Mouse (Mus musculus): ENCODE measurements around the gene Ramac. TPM values are rescaled to one million over a fixed set of nuclear protein-coding genes. Genes with fewer than 3 reads are reported as not detected.

The Ramac gene
- polyA plus RNA-seq (2014; fragmentation: Illumina TruSeq; extraction: RNeasy Lipid Tissue Mini Kit (QIAGEN cat#74804); ENCODE audit: low read depth, low replicate concordance), result 235 TPM

GRCm38 (mm10) chr7:81762180-81763109 lies at the start of gene Ramac:
Gene Ramac, plus strand, starts transcription at chr7:81762925.

GRCm38 (mm10) chr7:81789095-81789757 lies 26.5 kb downstream of the Ramac start, which contains the start of gene 3110040N11Rik:
Gene 3110040N11Rik, minus strand, starts transcription at chr7:81789478.

Other genes starting within 250 kb of the Ramac start
- gene Fsd2, start 196.0 kb upstream of the Ramac start, polyA plus RNA-seq (2014; fragmentation: Illumina TruSeq; extraction: RNeasy Lipid Tissue Mini Kit (QIAGEN cat#74804); ENCODE audit: low read depth, low replicate concordance), result 1.2 TPM
- gene Whamm, start 191.7 kb upstream of the Ramac start, polyA plus RNA-seq (2014; fragmentation: Illumina TruSeq; extraction: RNeasy Lipid Tissue Mini Kit (QIAGEN cat#74804); ENCODE audit: low read depth, low replicate concordance), result 12.7 TPM
- gene Homer2, start 55.4 kb upstream of the Ramac start, polyA plus RNA-seq (2014; fragmentation: Illumina TruSeq; extraction: RNeasy Lipid Tissue Mini Kit (QIAGEN cat#74804); ENCODE audit: low read depth, low replicate concordance), result 1.2 TPM
- gene 3110040N11Rik, start 26.6 kb downstream of the Ramac start, polyA plus RNA-seq (2014; fragmentation: Illumina TruSeq; extraction: RNeasy Lipid Tissue Mini Kit (QIAGEN cat#74804); ENCODE audit: low read depth, low replicate concordance), result 7.0 TPM
- gene Btbd1, start 66.5 kb downstream of the Ramac start, polyA plus RNA-seq (2014; fragmentation: Illumina TruSeq; extraction: RNeasy Lipid Tissue Mini Kit (QIAGEN cat#74804); ENCODE audit: low read depth, low replicate concordance), result 461 TPM
- not detected for gene Gm10160, start 92.9 kb downstream of the Ramac start, polyA plus RNA-seq (2014; fragmentation: Illumina TruSeq; extraction: RNeasy Lipid Tissue Mini Kit (QIAGEN cat#74804); ENCODE audit: low read depth, low replicate concordance)
- 19.6 TPM for gene Tm6sf1, start 96.1 kb downstream of the Ramac start, polyA plus RNA-seq (2014; fragmentation: Illumina TruSeq; extraction: RNeasy Lipid Tissue Mini Kit (QIAGEN cat#74804); ENCODE audit: low read depth, low replicate concordance)
- gene Hdgfl3, start 171.5 kb downstream of the Ramac start, polyA plus RNA-seq (2014; fragmentation: Illumina TruSeq; extraction: RNeasy Lipid Tissue Mini Kit (QIAGEN cat#74804); ENCODE audit: low read depth, low replicate concordance), result 32.5 TPM
- 0.23 TPM for gene Bnc1, start 229.4 kb downstream of the Ramac start, polyA plus RNA-seq (2014; fragmentation: Illumina TruSeq; extraction: RNeasy Lipid Tissue Mini Kit (QIAGEN cat#74804); ENCODE audit: low read depth, low replicate concordance)

Data from adrenal gland, adult 10 weeks (tissue).